Mouse (Mus musculus): ENCODE measurements at regions not wholly inside any gene's neighbourhood (a gene's known extent, or its start where the extent isn't known, plus 50 kb on each side); places are given as distances from the start of the nearest gene placed in this dataset.

DNA sequence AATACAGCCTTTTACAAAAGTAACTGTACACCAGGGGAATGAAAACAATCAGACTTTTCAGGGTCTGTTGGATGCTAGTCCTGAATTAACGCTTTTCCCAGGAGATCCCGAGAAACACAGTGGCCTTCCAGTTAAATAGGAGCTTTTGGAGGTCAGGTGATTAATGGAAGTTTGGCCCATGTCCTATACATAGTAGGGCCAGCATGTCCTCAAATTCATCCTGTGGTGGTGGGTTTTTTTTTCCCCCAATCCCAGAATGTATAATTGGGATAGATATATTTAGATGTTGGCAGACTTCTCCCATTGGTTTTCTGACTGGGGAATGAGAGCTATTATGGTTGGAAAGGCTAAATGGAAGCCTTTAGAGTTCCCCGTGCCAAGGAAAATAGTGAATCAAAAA, 77.6 kb downstream of the Cd200 start:
- DNase-seq (ENCODE audit: low spot score), result no peak

DNA sequence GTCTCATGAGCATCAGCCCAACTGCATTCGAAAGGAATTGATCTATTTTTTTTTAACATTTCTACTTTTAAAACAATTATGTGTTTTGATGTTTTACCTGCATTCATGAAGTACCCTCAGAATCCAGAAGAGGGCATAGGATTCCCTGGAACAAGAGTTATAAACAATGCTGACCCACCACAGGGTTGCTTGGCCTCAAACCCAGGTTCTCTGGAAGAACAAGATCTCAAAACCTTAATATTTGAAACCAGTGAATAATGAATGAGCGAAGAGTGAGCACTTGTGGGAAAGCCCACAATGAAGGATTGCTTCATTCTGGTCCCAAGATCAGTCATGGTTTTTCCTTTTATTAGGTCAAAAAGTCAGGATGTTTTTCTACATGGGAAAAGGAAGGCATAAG, 78.6 kb downstream of the Cd200 start:
- DNase-seq (ENCODE audit: low spot score), result no peak

DNA sequence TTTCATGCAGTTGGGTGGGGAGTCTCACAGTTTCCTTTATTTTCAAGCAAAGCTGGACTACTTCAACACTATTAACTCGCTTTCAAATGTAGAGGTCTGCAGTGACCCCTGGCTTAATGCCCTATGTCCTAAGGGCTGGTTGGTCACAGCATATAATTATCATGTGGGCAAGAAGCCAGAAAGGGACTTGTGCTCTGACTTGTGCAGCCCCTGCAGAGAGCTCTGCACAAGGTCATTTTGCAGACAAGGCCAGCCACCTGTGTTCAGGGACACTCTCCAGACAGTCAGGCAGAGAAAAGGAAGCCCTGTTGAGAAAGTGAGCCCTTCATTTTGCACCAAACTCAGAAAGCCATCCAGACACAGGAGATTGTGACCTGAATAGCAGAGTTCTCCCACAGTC, 79.1 kb downstream of the Cd200 start:
- peak; percentile 76 for DNase-seq (ENCODE audit: low spot score)

DNA sequence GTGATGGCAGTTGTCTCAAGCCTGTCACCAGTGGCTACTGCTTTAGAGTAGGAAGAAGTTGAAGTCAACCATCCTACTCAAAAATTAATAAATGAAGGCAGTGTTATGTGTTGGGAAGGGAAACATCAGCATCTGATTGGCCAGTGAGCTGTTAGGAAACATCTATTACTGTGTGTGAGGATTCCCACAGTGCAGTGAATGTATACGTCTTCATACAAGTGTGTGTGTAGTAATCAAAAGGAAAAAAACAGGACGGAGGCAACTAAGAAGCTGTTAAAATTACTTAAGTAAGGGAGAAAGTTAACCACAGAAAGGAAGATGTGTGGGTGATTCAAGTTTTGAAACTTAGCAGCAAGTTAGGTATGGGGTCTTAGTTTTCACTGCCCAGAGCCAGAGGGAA, 81.8 kb downstream of the Cd200 start:
- DNase-seq (ENCODE audit: low spot score), result no peak

DNA sequence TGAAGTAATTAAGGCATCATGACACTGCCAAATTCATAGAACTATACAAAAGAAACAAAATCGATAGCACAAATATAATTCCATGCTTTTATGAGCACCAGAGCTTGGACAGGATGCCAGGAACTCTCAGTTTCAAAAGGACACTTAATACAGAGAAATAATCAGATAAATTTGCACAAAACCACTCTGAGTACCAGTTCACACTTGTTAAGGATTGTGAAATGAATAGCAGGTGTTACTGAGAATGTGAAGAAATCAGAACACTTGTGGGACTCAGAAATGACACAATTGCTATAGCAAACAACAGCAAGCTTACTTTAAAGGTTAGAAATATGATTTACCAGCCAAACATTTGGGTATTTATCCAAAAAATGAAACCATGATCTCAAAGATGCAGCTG, 87.4 kb downstream of the Btla start:
- no peak for DNase-seq (ENCODE audit: low spot score)
